Mouse (Mus musculus) cerebellum, adult 11 months (tissue): ENCODE measurements around the gene Pnisr.

Source experiments
- DNase-seq: peaks from one replicate; pipeline ENCODE4 v3.0.0; 2022

Pnisr gene

DNA sequence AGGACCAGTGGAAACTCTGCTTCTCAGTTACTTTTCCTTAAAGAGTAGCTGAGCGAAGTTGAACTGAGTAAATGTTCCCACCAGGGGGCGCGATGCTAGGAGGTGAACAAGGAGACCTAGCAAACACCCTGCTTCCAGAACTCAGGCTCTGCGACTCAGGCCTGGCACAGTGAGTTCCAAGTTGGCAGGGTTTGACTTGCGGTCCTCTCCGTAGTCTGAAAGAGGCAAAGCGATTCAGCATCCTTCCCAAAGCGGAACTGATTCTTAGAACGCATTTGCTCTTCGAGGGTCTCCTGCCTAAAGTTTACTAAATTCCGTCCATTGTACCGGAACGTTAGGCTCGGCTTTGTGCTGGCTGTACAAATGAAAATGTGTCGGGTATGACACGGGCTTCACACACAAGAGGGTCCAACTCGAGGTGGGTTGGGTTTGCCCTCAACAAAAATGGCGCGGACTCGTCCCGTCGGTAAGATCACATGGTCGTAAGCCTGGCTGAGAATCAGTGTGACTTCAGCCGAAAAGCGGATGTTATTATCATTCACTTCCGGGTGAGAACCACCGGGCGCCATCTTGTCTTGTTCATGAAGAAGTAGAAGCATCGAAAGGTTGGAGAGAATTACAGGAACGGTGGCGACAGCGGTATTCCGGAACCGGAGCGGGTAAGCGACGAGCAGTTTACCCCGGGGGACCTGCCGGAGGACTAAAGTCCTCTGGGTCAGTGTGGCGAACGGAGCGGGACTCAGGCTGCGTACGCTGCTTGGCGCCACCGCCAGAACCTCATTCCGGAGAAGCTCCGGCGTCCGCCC, at the start of gene Pnisr:
Gene Pnisr, plus strand, starts transcription at position 103 of the 806 bp plus-strand sequence.
- peak; percentile 91 for DNase-seq

- DNase-seq = no peak
Observed at GRCm38 (mm10) chr4:21801013-21801412, 46.4 kb upstream of the Pnisr start.

DNA sequence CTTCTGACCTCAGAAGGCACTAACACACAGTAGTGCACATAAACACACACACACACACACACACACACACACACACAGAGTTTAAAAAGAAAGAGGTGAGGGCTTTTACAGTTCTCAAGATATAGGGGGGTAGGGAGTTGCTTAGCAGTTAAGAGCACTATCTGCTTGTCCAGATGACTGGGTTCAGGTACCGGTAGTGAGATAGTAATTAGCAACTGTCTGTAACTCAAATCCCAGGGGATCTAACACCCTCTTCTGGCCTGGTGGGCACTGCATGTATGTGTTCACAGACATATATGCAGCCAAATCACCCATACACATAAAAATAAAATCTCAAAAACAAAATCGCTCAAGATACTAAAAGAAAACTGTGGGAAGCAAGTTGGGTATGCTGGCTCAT, 45.8 kb upstream of the Pnisr start:
- DNase-seq = no peak

- no peak for DNase-seq
Observed at GRCm38 (mm10) chr4:21807204-21807603, 40.2 kb upstream of the Pnisr start.

DNA sequence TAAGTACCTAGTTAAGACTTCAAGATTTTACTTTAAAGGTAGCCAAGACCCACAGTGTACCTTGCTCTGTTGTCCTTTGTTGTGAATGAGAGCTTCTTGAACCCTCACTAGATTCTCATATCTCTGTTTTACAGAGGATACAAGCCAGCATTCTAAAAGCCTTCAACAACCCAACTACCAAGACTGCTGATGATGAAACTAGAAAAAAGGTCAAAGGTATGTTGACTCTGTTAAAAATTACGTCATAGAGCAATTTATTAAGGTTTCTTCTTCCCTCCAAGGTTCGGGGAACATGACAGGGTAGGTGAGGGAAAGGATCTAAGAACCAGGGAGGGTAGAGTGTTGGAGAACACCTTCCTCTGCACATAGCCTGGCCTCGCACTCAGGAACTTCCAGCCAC, 36.8 kb upstream of the Pnisr start:
- no peak for DNase-seq

GRCm38 (mm10) chr4:21812635-21813034, 34.7 kb upstream of the Pnisr start:
- no peak for DNase-seq

DNA sequence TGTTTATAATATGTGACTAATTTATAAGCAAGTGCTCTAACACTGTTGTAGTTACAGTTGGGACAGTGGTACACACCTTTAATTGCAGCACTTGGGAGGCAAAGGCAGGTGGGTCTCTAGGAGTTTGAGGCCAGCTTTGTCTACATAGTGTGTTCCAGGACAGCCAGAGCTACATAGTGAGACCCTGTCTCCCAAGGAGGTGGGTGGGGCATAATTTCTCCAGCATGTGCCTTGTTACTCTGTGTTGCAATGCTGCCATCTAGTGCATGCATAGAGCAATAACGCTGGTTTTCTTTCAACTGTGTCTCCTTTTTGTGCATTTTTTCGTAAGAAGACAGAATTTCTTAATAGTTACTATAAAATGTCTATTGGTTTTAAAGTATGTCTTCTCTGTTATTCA, 33.4 kb upstream of the Pnisr start:
- peak; percentile 11 for DNase-seq

DNA sequence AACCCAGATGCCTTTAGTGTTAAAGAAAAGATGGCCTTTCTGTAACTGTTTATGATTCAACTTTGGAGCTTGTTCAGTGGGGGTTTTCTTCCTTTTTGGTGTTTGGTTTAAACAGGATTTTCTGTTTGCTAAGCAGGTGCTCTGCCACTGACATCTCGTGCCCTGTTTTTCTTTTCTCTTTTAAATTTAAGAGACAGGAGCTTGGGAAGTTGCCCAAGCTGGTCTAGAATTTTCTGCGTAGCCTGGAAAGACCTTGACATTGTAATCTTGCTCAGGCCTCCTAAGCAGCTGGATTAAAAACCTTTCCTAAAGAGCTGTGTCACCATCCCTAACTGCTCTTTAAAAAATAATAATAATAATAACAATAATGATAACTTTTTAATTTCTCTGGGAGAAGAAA, 20.8 kb upstream of the Pnisr start:
- DNase-seq = no peak

- DNase-seq = no peak
Observed at GRCm38 (mm10) chr4:21832844-21833243, 14.5 kb upstream of the Pnisr start.

DNA sequence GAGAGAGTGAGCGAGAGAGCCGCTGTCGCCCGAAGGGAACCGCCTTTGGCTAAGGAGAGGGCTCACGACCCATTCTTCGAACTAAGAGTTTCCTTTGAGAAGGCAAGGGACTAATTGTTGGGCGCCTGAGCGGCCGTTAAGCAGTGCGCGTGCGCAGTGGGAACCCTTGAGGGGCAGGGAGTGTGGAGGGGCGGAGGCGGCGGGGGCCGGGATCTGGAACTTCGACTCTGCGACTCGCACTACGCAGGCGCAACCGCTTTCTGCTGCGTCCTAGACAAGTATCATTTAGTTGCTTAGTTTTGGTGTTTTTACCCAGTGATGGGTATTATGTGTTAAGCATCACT, 876 bp downstream of the Pnisr start:
- peak; percentile 88 for DNase-seq

DNA sequence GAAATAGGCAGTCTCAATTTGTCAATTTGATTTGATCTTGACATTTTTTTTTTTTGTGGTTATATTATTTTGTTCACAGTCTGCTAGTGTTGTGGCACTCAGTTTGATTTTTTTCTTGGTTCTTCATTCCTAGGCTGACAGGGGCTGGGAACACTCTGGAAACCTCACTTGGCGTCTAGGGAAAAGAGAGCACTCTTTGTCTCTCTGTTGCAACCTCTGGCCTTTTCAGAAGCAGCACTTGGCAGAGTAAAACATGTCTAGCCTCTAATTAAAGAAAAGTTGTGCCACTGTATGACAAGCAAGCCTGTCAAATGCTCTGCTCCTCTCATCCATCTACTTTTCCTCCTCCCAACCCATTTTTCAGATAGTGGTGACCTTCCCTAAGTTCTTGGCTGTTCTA, 10.1 kb downstream of the Pnisr start:
- no peak for DNase-seq

- DNase-seq = no peak
Observed at GRCm38 (mm10) chr4:21865226-21865625, 17.8 kb downstream of the Pnisr start.

GRCm38 (mm10) chr4:21878776-21879175, 31.4 kb downstream of the Pnisr start:
- no peak for DNase-seq

GRCm38 (mm10) chr4:21879565-21880220, 32.3 kb downstream of the Pnisr start, which contains the start of gene Coq3:
Gene Coq3 (plus strand): TSS chr4:21879673.
- peak; percentile 74 for DNase-seq

GRCm38 (mm10) chr4:21882806-21883205, 35.4 kb downstream of the Pnisr start:
- DNase-seq = no peak

GRCm38 (mm10) chr4:21885831-21886230, 38.4 kb downstream of the Pnisr start:
- no peak for DNase-seq
